ENCODE assay signal across 13 mouse cellular contexts in genomic region chr9:100573300-100573699, GRCm38 (mm10). TPM values are rescaled to one million over a fixed set of nuclear protein-coding genes. Genes with fewer than 3 reads are reported as not detected.
"Had no signal": no experiment of that assay in that cellular context is flagged by ENCODE, and none has a peak within 500 bp of the region (broad histone marks: within the 10 kb centered on the region; RNA-seq: fewer than 3 reads in every experiment).

No protein-coding gene starts in this region.

- H3K9me3 ChIP-seq: intestine, embryonic 15.5 days; limb, embryonic 10.5 days; liver, embryonic 15.5 days; midbrain, embryonic 15.5 days; neural tube, embryonic 13.5 days had no signal

- H3K4me2 ChIP-seq: intestine, embryonic 15.5 days; liver, embryonic 11.5 days; liver, embryonic 15.5 days; midbrain, embryonic 11.5 days; midbrain, embryonic 15.5 days; neural tube, embryonic 13.5 days had no signal

- H3K27ac ChIP-seq: intestine, embryonic 15.5 days; limb, embryonic 10.5 days; liver, embryonic 15.5 days; midbrain, embryonic 15.5 days; neural tube, embryonic 13.5 days had no signal

- H3K4me3 ChIP-seq: intestine, embryonic 15.5 days; limb, embryonic 10.5 days; liver, embryonic 15.5 days; midbrain, embryonic 15.5 days; neural tube, embryonic 13.5 days had no signal

- H3K36me3 ChIP-seq: intestine, embryonic 15.5 days; limb, embryonic 10.5 days; liver, embryonic 15.5 days; midbrain, embryonic 15.5 days; neural tube, embryonic 13.5 days had no signal

- DNase-seq: kidney, adult 18-20 months; kidney, postnatal 10 days; kidney, postnatal 4 days; right cerebral cortex, postnatal 14 days; thymus, postnatal 4 days had no signal

- H3K9ac ChIP-seq: intestine, embryonic 15.5 days; liver, embryonic 15.5 days; midbrain, embryonic 15.5 days; neural tube, embryonic 13.5 days had no signal

- H3K27me3 ChIP-seq: intestine, embryonic 15.5 days; midbrain, embryonic 15.5 days; neural tube, embryonic 13.5 days had no signal

- ATAC-seq: intestine, embryonic 15.5 days; midbrain, embryonic 15.5 days had no signal

RNA-seq across cellular contexts. Expression of gene Slc35g2, which starts 2.4 kb away (rescaled TPM):
- total RNA-seq: megakaryocyte, adult 5-6 weeks had no signal
